Mouse (Mus musculus) testis, postnatal 10 days (tissue): Measurements from ENCODE around the gene Tmem88.
A peak's percentile ranks its signal among the peaks of the same experiment; 100 is the strongest.

ENCODE experiments used
- DNase-seq: peaks from one replicate; pipeline ENCODE4 v3.0.0; 2021; ENCODE audit warnings: low spot score

Gene Tmem88

GRCm38 (mm10) chr11:69416509-69416908 lies 18.5 kb upstream of the Tmem88 start:
- no peak for DNase-seq

GRCm38 (mm10) chr11:69415668-69416451 lies 17.8 kb upstream of the Tmem88 start:
- DNase-seq = peak; percentile 75

- peak; percentile 70 for DNase-seq
These were observed 17.3 kb upstream of the Tmem88 start for GRCm38 (mm10) chr11:69415327-69415667.

DNA sequence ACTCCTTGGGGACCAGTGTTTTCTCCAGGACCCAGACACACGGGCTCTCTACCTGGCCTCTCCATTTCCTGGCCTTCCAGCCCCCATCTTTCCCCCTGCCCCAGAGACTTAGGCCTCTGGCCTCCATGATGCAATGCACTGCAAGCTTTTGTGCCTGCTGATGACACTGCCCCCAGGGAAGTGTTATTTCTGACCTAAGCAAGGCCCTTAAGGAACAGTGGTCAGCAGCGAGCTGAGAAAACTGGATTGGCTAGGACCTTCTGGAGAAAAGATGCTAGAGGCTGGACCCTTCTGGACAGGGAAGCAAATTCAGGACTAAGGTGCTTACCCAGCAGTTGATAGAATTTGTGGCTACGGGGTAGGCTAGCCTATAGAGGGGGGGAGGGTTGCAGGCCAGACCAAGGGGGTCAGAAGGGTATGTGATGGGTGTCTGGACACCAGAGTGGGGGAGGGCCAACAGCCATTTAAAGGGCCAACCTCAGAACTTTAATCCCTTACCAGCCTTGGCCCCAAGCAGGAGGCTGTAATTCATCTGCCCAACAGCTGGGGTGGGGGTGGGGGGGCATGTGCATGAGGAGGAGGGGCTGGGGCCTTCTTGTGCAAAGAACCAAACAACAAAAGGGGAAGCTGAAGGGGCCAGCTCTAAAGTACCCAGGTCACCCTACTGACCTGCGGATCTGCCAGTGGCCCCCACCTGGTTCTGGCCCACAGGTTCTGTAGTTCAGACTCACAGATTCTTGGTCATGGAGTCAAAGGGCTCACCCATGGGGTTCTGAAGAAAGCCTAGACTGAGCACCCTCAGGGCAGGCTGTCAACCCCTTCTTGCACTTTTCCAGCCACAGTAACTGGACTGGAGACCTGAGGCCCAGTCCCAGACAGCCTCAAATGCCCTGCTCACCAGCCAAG lies 16.6 kb upstream of the Tmem88 start:
- no peak for DNase-seq

DNA sequence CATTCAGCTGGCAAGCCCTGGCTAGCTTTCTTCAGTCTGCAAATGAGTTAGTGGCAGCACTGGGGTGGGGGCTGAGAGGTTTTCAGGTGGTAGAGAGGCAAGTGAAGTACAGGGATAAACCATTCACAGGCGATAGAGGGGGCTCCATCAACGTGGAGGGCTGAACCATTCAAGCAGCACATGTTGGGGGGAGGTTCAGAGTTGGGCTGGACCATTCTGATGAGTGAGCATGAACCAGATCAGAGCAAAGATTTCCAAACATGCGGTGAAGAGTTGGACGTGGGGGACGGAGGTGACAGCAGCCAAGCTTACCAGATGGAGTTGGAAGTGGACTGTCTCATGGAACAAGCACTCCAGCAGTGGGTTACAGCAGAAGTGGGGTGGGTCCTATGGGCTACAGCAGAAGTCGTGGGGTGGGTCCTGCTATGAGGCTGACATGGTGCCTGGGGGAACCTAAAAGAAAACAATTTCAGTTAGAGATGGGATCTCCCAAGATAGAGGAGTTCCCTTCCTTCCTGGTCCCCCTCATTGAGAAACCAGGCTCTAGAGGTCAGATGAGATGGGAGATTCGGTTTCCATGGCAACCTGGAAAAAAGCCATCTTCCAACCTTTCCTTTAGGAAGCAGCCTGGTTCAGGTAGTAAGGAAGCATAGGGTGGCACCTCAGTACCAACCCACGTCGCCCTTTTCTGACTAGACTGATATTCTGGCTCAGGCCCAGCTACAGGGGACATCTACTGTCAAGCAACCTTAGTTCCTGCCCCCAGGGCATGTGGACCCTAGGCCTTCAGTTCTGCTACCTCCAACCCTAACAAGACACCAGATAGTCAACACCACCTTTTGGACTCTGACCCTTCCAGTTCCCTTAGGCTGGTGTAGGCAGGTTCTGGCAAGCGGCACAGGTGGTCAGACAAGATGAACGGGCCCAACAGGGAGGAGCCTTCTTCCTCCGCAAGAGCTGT lies 15.5 kb upstream of the Tmem88 start, which contains the start of gene Kdm6b:
Gene Kdm6b, minus strand, starts transcription at position 455 of the 961 bp plus-strand sequence.
- no peak for DNase-seq

DNA sequence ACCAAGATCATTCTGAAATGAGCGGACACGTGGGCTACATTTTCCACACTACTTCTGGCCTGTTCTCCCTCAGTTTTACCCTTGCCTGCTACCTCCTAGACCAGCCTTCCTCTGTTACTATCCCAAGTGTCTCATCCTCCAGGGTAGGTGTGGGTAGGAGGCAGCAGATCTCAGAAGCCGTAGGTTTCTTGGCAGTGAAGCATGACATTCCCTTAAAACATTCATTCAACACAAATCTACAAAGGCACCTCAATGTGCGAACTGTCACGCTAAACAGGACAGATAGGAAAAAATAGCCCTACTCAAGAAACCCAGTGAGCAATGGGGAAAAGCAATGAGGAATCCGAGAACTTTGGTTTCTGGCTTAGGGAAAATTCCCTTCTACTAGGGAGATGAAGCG lies 14.5 kb upstream of the Tmem88 start:
- DNase-seq = no peak

DNA sequence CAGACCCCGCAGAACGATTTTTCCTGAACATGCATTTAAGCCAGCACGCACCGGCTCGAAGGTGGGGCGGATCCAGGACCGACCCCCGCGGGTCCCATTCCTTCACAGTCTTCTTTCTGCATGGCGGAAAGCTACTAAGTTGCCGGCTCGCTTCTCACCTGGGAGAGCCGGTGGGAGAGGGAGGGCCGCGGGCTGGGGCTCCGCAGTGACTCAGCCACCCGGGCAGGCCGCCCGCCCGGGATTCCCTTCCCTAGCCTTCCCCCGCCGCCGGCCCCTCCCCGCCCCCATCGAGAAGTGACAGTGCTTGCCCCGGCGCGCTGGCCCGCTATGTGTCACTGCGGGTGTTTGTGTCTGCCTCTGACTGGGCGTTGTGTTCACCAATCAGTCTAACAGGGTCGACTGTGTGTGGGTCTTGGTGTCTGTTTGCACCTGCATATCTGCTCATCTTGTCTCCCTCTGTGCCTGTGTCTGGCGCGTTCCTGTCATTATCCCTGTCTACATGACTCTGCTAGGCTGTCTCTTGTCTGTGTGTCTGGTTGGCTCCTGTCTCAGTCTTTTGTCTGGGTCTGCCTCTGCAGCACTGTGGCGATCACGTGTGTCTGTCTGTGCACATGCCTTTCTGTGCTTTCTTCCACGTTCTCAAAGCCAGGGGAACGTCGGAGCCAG lies 13.6 kb upstream of the Tmem88 start:
- DNase-seq = peak; percentile 83

DNA sequence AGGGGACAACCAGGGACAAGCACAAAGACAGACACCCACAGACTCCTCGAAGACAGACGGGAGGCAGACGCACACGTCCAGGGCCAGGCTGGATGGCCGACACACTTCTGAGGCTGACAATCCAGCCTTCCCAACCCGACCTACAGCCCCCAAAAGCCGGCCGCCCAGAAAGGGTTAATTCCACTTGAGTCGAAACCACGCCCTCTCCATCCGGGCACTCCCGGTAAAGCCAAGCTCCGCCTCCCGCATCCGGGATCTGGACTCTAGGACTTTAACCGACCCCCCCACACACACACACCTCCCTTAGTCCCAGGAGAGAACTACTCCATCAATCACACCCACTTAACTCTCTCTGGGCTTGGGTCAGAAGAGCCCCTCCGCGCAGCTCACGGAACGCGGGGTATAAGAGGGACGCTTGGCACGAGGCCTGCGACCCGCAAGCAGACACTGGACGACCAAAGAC lies 13.1 kb upstream of the Tmem88 start:
- peak; percentile 99 for DNase-seq

DNA sequence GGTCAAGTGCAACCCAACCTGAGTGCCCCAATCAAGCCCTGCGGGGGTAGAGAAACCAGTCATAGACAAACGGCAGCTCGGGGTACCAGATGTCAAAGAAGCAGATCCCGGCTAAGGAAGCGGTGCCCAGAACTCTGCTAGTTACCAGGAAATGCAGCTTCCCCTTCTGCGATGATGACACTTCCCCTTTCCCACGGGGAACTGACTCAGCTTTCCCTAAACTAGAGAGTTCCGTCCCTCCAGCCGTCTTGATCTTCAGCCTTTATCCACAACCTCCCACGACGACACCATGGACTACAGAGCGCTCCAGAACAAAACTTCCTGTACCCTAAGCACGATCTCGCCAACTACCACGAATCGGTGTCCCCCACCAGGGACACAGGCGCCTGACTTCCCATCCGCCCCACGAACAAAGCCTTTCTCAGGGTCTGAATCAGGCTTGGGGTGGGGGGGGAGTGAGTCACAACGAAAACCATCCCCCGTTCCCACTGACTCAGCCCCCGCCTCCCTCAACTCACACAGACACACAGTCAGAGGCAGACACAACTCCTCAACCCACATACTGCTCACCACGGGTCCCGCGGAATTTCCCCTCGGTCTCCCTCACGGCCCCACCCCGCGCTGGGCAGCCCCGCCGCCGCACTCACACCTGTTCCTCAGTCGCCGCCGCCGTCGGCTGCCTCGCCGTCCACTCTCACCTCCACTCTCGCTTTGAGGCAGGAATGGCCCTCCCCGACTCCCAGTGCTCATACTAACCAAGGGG lies 12.5 kb upstream of the Tmem88 start:
- peak; percentile 76 for DNase-seq

- DNase-seq = no peak
These were observed 11.9 kb upstream of the Tmem88 start for GRCm38 (mm10) chr11:69410045-69410309.

DNA sequence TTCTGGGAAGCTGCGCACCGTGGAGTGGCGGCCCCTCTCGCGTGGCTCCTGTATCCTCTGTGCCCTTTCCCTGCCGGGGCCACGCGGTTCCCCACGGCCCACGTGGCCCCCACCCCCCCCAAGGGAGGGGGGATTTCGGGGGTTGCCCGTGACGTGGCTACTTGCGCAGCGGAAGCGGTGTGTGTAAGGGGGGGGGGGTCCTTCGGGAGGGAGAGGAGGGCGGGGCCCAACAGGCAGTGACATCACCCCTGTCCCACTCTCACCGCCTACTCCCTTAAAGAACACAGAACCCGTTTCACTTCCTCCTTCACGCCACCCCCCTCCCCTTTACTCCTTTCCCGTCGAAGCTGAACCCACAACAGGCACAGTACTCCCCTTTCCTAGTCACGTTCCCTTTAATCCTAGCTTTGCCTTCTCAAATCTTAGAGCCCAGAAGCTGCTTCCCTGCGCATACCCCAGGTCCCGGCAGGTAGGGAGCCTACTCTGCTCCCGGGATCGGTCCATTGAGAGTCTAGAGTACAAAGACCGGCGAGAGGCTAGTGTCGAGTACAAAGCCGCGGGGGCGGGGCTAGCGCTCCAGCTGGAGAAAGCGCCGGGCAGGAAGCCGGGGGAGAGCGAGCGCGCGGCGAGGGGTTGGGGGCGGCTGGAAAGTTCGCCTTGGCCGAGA lies 11.5 kb upstream of the Tmem88 start:
- peak; percentile 94 for DNase-seq

GRCm38 (mm10) chr11:69408541-69409377 lies 10.7 kb upstream of the Tmem88 start:
- peak; percentile 73 for DNase-seq

DNA sequence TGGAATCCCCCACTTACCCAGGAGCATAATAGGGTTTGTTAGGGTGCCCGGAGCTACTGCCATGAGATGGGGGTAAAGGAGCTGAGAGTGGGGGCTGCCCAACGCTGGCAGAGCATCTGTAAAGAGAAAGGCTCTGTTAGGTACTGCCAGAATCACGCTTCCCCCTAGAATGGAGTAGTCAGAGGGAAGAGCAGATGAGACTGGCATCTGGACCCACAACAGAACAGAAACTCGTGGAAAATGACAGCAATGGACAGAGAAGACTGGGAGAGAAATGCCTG lies 9.6 kb upstream of the Tmem88 start:
- no peak for DNase-seq

GRCm38 (mm10) chr11:69406867-69407723 lies 9.1 kb upstream of the Tmem88 start:
- DNase-seq = no peak

- no peak for DNase-seq
These were observed 8.2 kb upstream of the Tmem88 start for GRCm38 (mm10) chr11:69406282-69406681.

- DNase-seq = no peak
These were observed 7.6 kb upstream of the Tmem88 start for GRCm38 (mm10) chr11:69405397-69406200.

- DNase-seq = no peak
These were observed 6.8 kb upstream of the Tmem88 start for GRCm38 (mm10) chr11:69404595-69405396.
